Mouse (Mus musculus): ENCODE measurements around the gene Smug1.

- TF ChIP-seq CTCF (IDR thresholded peaks at IDR 0.05; ENCODE audit: low read depth): no peak
- TF ChIP-seq EP300 (IDR thresholded peaks at IDR 0.05; ENCODE audit: low read depth): no peak
Measured at GRCm38 (mm10) chr15:103196835-103197234, 29.9 kb upstream of the Smug1 start.
